Mouse (Mus musculus): Measurements from ENCODE around the gene Rhov.

Rhov gene

GRCm38 (mm10) chr2:119270643-119271331 lies at the start of gene Rhov:
Gene Rhov, minus strand, starts transcription at chr2:119271272.
- peak; percentile 87 for DNase-seq

DNA sequence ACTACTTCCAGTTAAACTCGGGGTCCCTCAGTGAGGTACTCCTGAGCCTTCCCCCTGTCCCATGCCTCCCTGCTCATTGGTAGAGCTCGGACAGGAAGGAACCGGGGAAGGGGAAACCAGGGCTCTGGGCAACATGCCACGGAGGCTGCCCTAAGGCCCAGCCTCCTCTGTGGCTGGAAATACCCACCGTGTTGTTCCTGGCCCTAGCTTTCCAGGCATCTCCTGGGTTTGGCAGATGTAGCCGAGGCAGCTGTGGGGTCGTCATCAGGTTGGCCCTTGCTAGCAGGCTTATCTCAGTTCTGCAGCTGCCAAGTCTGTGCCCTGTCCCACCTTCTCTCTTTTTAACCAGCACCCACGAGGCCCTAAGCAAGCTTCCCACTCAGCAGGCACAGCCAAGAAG lies 49.5 kb upstream of the Rhov start:
- no peak for DNase-seq

- DNase-seq: no peak
These were observed 47.1 kb upstream of the Rhov start for GRCm38 (mm10) chr2:119318043-119318710.

GRCm38 (mm10) chr2:119314742-119315310 lies 43.8 kb upstream of the Rhov start:
- DNase-seq: no peak

GRCm38 (mm10) chr2:119313780-119314479 lies 42.9 kb upstream of the Rhov start:
- no peak for DNase-seq

DNA sequence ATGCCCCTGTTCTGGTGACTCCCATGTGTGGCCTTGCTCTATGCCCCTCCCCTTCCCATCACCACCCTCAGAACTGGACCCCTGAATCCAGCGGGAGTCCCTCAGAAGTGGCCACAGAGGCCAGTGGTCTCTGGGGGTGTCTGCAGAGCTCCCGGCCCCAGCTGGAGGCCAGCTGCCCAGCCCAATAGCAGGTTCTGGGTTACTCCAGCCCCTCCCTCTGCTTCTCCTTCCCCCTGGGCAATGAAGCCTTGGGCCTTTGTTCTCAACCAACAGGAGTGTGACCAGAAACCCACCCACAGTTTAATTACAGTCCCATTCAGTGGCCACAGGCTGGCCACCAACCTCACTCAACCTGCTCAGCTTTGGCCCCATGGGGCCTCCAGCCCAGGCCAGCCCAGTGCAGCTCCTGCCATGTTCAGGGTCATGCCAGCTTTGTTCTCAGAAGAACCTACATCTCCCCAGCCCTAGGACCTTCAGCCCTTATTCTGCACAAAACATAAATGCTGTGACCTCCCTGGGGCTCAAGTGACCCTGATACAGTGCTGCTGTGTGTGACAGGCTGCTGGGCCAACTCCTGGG lies 41.4 kb upstream of the Rhov start:
- no peak for DNase-seq

DNA sequence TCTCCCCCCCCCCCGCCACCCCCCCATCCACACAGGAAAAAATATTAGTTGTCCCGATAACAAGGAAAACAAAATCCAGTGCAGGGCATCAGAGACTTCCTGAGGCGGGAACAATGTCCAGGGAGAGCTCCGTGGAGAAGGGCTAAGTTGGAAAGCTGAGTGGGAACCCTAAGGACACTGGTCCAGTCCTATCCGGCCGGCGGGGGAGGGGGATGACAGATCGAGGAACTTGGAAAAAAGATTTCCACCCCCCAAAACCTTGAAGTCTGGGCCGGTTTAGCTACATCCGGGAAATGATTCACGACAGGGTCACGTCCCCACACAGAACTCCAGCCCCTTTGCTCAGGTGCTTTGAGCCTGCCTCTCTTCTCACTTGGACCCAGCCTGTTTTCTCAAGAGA lies 40.5 kb upstream of the Rhov start:
- DNase-seq: no peak

GRCm38 (mm10) chr2:119304798-119305208 lies 33.7 kb upstream of the Rhov start:
- DNase-seq: no peak

- no peak for DNase-seq
These were observed 33.3 kb upstream of the Rhov start for GRCm38 (mm10) chr2:119304391-119304790.

- DNase-seq: no peak
These were observed 31.8 kb upstream of the Rhov start for GRCm38 (mm10) chr2:119302876-119303275.

GRCm38 (mm10) chr2:119300819-119301493 lies 29.9 kb upstream of the Rhov start:
- DNase-seq: peak; percentile 37

- peak; percentile 73 for DNase-seq
These were observed 29.1 kb upstream of the Rhov start for GRCm38 (mm10) chr2:119299981-119300818.

DNA sequence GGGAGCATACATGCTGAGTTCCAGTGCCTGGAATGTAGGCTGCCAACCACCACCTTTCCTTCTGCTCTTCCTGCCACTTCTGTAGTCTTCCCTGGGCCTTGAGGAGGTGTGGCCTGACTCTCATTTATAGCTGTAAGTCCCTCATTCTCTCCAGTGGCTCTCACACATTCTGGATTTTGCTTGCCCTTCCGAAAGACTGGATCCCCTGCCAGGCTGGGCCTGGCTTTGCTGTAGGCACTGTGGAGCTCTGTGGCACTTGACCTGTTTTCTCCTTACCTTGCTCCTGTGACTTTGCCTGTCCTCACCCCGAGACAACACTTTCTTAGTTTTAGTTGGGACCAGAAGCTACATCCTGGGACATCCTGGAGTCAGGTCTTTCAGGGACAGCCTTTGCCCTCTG lies 27.8 kb upstream of the Rhov start:
- no peak for DNase-seq

DNA sequence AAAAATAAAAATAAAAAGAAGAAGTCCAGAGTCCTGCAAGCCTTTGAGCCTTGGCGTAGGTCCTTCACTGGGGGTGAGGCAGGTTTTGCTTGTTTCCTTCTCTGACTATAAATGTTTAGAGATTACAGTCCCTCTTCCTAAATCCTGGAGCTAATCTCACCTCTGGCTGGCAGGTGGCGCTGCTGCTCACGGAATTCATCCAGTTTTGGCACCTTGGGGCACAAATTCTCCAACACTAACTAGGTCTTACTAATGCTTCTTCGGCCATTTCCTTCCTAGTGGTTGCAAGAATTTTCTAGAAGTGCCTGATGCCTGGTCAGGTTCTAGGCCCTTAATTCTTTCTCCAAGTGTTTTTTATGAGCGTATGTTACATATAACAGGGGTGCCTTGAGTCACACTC lies 27.3 kb upstream of the Rhov start:
- DNase-seq: peak; percentile 64

- peak; percentile 34 for DNase-seq
These were observed 26.4 kb upstream of the Rhov start for GRCm38 (mm10) chr2:119297506-119297905.

- peak; percentile 27 for DNase-seq
These were observed 25.7 kb upstream of the Rhov start for GRCm38 (mm10) chr2:119296756-119297155.

DNA sequence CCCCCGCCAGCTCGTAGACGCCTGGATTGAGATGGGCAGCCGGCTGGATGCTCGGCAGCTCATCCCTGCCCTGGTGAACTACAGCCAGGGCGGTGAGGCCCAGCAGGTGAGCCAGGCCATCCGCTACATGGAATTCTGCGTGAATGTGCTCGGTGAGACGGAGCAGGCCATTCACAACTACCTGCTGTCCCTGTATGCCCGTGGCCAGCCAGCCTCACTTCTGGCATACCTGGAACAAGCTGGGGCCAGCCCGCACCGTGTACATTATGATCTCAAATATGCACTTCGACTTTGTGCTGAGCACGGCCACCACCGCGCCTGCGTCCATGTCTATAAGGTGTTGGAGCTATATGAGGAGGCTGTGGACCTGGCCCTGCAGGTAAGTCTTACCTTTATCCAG lies 23.3 kb upstream of the Rhov start:
- no peak for DNase-seq

DNA sequence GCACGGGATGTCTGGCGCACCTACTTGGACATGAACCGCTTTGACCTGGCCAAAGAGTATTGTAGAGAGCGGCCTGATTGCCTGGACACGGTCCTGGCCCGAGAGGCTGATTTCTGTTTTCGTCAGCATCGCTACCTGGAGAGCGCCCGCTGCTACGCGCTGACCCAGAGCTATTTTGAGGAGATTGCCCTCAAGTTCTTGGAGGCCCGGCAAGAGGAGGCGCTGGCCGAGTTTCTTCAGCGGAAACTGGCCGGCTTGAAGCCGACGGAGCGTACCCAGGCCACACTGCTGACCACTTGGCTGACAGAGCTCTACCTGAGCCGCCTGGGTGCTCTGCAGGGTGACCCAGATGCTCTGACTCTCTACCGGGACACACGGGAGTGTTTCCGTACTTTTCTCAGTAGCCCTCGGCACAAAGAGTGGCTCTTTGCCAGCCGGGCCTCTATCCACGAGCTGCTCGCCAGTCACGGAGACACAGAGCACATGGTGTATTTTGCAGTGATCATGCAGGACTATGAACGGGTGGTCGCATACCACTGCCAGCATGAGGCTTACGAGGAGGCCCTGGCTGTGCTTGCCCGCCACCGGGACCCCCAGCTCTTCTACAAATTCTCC lies 22.8 kb upstream of the Rhov start:
- peak; percentile 74 for DNase-seq

GRCm38 (mm10) chr2:119293311-119293710 lies 22.2 kb upstream of the Rhov start:
- DNase-seq: no peak

- DNase-seq: peak; percentile 88
These were observed 21.8 kb upstream of the Rhov start for GRCm38 (mm10) chr2:119292852-119293251.

DNA sequence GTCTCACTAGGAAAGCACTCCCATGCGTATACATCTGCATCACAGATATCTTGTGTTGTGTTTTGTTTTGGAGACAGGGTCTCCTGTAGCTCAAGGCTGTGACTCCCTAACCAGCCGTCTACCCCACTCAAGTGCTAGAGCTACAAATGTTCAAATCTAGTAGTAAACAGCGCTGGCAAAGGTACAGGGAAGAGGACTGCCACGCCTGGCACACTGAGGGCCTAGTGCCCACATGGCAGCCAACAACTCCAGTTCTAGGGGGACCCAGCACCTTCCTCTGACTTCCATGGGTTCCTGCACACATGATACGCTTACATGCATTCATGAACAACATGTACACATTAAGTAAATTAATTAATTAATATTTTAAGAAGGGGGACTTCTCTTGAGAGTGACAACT lies 21.2 kb upstream of the Rhov start:
- peak; percentile 42 for DNase-seq
